Mouse (Mus musculus): ENCODE results near the gene Ncor1. TPM values are rescaled to one million over a fixed set of nuclear protein-coding genes. Genes with fewer than 3 reads are reported as not detected.
"Not testable (repeated sequence)": the region's sequence is repeated elsewhere in the genome, so short reads cannot be mapped to it uniquely, and the experiment has no call there.

Gene Ncor1
- total RNA-seq (2017) = 312 and 354 TPM in 2 replicates

DNA sequence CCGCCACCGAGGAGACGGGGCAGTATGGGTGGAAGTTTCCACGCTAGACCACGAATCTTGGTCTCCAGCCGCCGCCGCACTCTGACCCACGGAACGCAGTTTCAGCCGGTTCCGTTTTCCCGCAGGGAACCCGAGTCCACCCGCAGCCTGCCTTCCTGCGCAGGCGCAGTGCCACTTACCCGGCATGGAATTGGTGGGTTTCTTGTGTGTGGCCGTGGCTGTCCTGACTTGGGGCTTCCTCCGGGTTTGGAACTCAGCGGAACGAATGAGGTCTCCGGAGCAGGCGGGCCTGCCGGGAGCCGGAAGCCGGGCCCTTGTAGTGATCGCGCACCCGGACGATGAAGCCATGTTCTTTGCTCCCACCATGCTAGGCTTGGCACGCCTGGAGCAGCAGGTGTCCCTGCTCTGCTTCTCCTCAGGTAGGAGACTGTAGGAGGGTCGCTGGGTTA, at the start of gene Ncor1, which contains the start of gene Pigl:
Gene Ncor1 (minus strand): TSS at position 266 of the 449 bp plus-strand sequence.
Gene Pigl (plus strand): TSS at position 185 of the 449 bp plus-strand sequence.
- peak; percentile 66 to 68 for ATAC-seq (replicated peaks in 1 of 2; ENCODE audit: insufficient read depth in 1 of 2, low FRiP score in 2 of 2, low TSS enrichment in 1 of 2, low read depth in 1 of 2, poor library complexity in 2 of 2, severe bottlenecking in 2 of 2)

DNA sequence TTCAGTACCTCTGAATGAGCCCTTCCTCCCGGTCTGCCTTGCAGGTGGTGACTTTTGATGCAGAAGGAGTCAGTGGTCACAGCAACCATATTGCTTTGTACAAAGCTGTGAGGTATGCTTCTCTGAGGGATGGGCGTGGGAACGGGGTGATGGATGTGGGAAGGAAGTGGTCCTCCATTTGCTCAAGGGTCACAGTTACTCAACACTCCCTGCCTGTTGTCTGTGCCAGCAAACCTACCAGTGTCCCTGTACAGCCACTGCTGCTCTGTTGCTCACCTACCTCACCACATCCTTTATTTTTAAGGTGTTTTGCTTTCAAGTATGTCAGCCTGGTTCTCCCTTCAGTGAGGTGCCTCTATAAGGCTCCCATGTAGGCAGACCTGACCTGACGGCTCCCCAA, 49.3 kb upstream of the Ncor1 start:
- no peak for ATAC-seq (replicated peaks in 1 of 2; ENCODE audit: insufficient read depth in 1 of 2, low FRiP score in 2 of 2, low TSS enrichment in 1 of 2, low read depth in 1 of 2, poor library complexity in 2 of 2, severe bottlenecking in 2 of 2)

DNA sequence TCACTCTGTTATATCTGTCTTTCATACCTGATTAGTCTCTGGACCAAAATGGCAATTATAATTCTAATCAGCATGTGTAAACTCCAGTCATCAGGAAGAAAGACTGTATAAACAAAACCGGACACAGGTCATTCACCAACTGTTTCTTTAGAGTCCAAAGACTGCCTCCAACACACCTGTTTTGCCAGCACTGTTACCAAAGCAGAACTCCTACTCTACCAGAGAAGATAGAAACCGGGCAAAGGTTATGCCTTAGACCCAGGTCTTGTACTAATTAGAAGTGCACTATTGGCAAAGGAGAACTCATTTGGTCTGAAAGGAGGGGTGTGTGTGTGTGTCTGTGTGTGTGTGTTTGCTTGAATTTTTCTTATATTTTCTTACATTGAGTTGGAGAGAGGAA, 42.2 kb upstream of the Ncor1 start:
- no peak for ATAC-seq (replicated peaks in 1 of 2; ENCODE audit: insufficient read depth in 1 of 2, low FRiP score in 2 of 2, low TSS enrichment in 1 of 2, low read depth in 1 of 2, poor library complexity in 2 of 2, severe bottlenecking in 2 of 2)

DNA sequence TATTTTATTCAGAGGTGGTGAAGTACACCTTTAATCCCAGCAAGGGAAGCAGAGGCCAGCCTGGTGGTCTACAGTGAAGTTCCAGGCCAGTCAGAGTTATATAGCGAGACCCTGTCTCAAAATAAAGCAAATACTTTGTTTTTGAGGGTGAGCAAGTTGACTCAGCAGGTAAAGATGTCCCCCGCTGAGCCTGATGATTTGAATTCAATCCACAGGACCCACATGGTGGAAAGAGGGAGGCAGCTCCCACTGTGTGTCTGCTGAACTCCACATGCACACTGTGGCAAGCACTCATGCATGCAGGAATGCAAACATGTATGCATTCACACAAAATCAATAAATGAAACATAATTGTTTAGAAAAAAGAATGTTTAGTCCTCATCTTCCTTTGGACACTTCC, 40.5 kb upstream of the Ncor1 start:
- ATAC-seq (replicated peaks in 1 of 2; ENCODE audit: insufficient read depth in 1 of 2, low FRiP score in 2 of 2, low TSS enrichment in 1 of 2, low read depth in 1 of 2, poor library complexity in 2 of 2, severe bottlenecking in 2 of 2) = no peak

DNA sequence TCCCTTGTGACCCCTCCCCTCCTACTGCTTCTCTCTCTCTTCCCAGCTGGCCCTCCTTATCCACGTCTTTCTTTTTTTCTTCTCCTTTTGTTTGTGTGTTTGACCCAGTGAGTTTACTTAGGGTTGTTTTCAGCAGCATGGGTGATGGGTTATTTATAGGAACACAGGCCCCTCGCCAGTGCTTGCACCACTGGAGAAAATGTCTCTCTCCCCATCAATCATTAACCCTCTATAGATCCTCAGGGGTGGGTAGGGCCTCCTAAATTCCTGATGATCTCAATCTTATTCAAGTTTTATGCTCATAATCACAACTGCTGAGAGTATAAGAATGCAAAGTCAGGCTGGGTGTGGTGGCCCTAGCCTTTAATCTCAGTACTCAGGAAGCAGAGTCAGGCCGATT, 38.8 kb upstream of the Ncor1 start:
- no peak for ATAC-seq (replicated peaks in 1 of 2; ENCODE audit: insufficient read depth in 1 of 2, low FRiP score in 2 of 2, low TSS enrichment in 1 of 2, low read depth in 1 of 2, poor library complexity in 2 of 2, severe bottlenecking in 2 of 2)

DNA sequence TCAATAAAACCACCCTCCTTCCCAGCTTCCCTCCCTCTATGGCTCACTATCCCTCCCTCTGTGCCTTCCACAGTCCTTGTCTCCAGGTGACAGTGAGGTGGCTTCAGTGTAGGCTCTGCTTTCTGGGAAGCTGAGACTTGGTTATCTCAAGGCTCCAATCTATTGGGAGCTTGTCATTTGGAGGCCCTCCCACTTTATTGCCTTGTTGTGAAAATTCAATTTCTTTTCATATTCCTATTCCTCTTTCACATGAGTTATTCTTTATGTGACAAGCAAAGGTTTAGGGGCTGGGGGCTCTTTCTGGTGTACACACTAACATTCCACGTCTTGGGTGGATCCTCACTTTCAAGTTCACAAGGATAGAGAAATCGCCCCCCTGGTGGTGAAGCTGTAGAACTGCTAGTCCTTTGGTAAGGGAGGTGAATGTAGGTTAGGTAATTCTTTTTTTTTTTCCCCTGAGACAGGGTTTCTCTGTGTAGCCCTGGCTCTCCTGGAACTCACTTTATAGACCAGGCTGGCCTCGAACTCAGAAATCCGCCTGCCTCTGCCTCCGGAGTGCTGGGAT, 37.9 kb upstream of the Ncor1 start:
- peak; percentile 62 to 65; a peak in 3 of 4 replicates for ATAC-seq (replicated peaks in 1 of 2; ENCODE audit: insufficient read depth in 1 of 2, low FRiP score in 2 of 2, low TSS enrichment in 1 of 2, low read depth in 1 of 2, poor library complexity in 2 of 2, severe bottlenecking in 2 of 2)

DNA sequence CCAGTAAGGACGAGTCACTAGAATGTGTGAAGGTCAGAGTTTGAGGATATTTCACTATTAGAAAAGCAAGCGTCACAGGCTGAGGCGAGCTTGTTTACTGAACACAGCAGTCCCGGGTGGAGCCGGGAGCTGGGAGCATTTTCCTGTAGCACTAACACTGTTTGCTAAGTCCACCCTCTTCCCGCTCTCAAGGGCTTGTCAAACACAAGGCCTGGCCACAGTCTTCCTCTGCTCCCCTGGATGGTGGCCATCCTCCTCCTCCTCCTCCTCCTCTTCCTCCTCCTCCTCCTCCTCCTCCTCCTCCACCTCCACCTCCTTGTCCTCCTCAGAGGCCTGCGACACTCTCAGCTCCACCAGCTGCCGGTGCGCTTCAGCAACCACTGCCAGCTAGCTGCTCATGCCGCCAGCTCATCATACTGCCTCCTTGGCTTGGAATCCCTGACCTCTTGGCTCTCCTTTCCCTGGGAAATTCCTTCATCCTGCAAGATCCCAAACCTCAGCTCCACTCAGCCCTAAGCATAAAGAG, 37.0 kb upstream of the Ncor1 start:
- ATAC-seq (replicated peaks in 1 of 2; ENCODE audit: insufficient read depth in 1 of 2, low FRiP score in 2 of 2, low TSS enrichment in 1 of 2, low read depth in 1 of 2, poor library complexity in 2 of 2, severe bottlenecking in 2 of 2) = no peak

DNA sequence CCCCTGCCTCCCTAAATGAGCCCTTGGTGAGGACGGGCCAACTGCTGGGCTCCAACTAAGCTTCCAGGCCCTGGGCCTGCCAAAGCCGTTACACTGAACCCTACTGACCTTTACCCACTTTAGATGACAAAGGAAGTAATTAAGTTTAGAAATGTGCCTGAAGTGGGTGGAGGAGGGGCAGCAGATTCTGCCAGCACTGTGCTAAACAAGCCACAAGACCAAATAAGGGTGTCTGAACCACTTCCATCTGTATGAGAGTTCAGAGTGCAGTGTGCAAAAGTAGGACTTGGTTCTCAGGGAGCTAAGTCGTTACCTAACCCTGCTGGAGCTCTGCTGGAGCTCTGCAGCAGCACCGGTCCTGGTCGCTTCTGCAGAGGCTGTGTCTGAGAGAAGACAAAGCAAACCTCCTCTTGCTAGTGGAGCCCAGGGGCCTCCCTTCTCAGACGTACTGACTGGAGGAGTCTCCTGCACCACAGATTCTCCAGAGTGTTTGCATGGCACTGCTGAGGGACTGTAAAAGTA, 36.5 kb upstream of the Ncor1 start:
- ATAC-seq (replicated peaks in 1 of 2; ENCODE audit: insufficient read depth in 1 of 2, low FRiP score in 2 of 2, low TSS enrichment in 1 of 2, low read depth in 1 of 2, poor library complexity in 2 of 2, severe bottlenecking in 2 of 2) = peak; percentile 76 to 84

DNA sequence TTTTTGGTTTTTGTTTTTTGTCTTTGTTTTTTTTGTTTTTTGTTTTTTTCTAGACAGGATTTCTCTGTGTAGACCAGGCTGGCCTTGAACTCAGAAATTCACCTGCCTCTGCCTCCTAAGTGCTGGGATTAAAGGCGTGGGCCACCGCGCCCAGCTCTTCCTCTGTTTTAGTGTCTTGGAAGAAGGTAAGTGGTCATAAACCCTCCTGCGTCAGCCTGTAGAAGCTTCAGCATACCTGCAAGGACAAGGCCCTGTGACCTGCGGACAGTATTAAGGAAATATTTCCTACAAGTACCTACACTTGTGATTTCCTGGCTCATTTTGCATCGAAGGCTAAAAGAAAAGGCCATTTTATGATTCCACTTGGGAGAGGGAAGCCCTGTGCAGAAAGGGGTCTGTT, 35.4 kb upstream of the Ncor1 start:
- no peak for ATAC-seq (replicated peaks in 1 of 2; ENCODE audit: insufficient read depth in 1 of 2, low FRiP score in 2 of 2, low TSS enrichment in 1 of 2, low read depth in 1 of 2, poor library complexity in 2 of 2, severe bottlenecking in 2 of 2)

DNA sequence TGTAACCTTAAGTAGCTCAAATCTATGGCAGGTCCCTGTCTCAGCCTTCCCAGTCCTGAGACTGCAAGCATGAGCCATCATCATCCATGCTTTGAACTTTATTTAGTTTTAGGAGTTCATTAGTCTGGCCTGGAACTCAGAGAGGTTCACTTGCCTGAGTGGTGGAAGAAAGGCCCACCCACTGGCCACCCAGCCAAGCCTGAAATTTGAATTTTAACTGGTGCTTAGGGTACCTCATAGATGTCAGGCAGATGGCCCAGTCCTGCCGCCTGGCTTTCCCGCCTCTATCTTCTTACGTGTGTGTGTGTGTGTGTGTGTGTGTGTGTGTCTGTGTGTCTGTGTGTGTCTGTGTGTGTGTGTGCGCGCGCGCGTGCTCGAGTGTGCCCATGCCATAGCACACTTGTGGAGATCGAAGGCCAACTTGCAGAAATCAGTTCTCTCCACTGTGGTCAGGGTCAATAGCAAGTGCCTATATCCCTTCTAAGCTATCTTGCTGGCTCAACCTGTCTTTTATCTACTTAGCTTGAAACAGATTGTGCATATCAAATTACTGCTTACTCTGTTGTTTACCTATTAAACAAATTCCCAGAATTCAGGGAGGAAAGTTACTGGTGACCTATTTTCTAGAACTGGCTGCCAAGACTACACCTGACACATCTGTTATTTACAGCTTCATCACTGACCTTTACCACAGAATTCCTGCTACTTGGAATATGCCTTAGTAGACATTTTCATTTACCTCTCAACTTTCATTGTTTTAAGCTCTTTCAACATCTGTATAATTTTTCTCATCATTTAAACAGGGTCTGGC, 29.4 kb upstream of the Ncor1 start:
- no peak for ATAC-seq (replicated peaks in 1 of 2; ENCODE audit: insufficient read depth in 1 of 2, low FRiP score in 2 of 2, low TSS enrichment in 1 of 2, low read depth in 1 of 2, poor library complexity in 2 of 2, severe bottlenecking in 2 of 2)

DNA sequence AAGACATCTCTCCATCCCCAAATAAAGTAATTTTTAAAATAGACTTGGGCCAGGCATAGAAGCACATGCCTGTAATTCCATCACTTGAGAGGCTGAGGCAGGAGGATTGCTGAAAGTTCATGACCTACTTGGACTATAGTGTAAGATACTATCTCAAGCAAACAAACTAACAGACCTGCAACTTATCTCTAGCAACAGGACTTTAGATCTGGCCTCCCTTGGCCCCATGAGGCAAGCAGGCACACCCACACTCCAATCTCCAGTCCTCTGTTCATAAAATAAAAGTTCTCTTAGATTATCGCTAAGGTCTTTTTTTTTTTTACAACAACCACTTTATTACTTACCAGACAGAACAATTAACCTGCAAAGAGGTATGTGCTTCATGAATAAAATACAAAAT, 28.6 kb upstream of the Ncor1 start:
- no peak for ATAC-seq (replicated peaks in 1 of 2; ENCODE audit: insufficient read depth in 1 of 2, low FRiP score in 2 of 2, low TSS enrichment in 1 of 2, low read depth in 1 of 2, poor library complexity in 2 of 2, severe bottlenecking in 2 of 2)

DNA sequence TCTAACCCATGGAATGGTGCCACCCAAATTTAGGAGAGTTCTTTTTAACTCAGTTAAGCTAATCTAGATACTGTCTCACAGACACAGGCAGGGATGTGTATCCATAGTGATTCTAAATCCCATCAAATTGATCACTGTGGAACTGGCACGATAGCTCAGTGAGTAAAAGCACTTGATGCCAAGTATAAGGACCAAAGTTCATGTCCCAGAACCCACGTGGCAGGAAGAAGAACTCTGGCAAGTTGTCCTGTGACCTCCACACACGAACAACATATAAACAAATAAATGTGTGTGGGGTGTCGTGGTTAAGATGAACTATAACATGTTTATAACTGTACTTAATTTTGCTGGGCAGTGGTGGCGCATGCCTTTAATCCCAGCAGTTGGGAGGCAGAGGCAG, 21.2 kb upstream of the Ncor1 start:
- no peak for ATAC-seq (replicated peaks in 1 of 2; ENCODE audit: insufficient read depth in 1 of 2, low FRiP score in 2 of 2, low TSS enrichment in 1 of 2, low read depth in 1 of 2, poor library complexity in 2 of 2, severe bottlenecking in 2 of 2)

DNA sequence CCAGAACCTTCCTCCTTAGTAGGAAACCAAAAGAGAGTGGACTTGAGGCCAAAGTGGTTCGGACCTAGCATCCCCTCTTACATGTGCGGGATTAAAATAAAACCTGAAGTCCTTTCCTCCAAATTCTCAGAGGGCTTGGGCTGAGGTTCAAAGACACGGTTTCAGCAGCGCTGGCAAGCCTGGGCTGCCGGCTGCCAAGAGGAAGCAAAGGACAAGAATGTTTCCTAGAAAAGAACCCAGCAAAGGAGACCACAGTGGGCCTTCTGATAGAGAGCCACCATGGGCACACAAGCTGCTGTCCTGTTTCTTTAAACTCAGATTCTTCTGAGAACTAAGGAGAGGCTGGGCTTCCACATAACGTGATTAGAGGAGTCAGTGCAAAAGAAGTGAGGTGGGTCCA, 20.6 kb upstream of the Ncor1 start:
- ATAC-seq (replicated peaks in 1 of 2; ENCODE audit: insufficient read depth in 1 of 2, low FRiP score in 2 of 2, low TSS enrichment in 1 of 2, low read depth in 1 of 2, poor library complexity in 2 of 2, severe bottlenecking in 2 of 2) = peak in 1 of 2 experiments; percentile 68; a peak in 1 of 4 replicates

DNA sequence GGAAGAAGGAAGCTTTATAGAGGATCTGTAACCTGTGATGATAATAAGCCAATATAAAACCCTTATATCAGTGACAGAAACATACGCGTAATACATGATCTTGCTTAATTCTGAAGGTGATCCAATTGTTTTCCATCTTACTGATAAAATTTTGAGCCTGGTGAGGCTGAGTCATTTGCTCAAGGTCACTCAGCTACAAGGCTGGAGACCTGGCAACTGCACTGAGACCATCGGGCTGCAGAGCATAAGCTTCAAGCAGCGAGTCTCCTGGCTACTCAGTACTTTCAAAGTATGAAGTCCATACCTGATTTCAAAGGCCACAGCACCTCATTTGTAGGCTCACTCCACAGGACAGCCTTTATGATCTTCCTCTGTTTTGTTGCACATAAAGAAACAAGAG, 17.8 kb upstream of the Ncor1 start:
- ATAC-seq (replicated peaks in 1 of 2; ENCODE audit: insufficient read depth in 1 of 2, low FRiP score in 2 of 2, low TSS enrichment in 1 of 2, low read depth in 1 of 2, poor library complexity in 2 of 2, severe bottlenecking in 2 of 2) = no peak

DNA sequence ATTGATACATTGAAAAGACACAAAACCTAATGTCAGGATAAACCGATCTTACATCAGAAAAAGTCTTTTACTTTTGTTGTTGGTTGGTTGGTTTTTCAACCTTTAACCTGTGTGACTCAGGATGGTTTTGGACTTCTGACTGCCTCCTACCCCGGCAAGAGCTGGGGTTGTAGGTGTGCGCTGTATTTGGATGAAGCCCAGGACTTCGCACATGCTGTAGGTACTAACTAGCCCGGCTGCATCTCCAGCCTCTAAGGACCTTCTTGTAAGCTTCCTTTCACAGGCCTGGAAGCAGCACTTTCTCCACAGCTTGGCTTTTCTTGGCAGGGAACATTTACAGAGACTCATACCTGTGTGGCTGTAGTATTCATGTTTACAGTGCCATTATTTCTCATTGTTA, 15.2 kb upstream of the Ncor1 start:
- no peak for ATAC-seq (replicated peaks in 1 of 2; ENCODE audit: insufficient read depth in 1 of 2, low FRiP score in 2 of 2, low TSS enrichment in 1 of 2, low read depth in 1 of 2, poor library complexity in 2 of 2, severe bottlenecking in 2 of 2)

DNA sequence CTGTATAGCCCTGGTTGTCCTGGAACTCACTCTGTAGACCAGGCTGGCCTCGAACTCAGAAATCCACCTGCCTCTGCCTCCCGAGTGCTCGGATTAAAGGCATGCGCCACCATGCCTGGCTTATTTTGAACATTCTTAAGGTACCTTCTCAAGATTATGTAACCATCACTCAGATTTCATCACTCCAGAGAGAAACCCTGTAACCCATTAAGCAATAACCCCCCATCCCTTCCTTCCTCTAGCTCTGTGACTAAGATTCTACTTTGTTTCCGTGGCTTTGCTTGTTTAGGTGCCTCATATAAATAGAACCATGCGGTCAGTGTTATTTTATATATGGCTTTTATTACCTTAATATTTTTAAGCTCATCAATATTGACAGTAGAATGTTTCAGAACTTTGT, 12.1 kb upstream of the Ncor1 start:
- ATAC-seq (replicated peaks in 1 of 2; ENCODE audit: insufficient read depth in 1 of 2, low FRiP score in 2 of 2, low TSS enrichment in 1 of 2, low read depth in 1 of 2, poor library complexity in 2 of 2, severe bottlenecking in 2 of 2) = no peak; a peak in 1 of 4 replicates

DNA sequence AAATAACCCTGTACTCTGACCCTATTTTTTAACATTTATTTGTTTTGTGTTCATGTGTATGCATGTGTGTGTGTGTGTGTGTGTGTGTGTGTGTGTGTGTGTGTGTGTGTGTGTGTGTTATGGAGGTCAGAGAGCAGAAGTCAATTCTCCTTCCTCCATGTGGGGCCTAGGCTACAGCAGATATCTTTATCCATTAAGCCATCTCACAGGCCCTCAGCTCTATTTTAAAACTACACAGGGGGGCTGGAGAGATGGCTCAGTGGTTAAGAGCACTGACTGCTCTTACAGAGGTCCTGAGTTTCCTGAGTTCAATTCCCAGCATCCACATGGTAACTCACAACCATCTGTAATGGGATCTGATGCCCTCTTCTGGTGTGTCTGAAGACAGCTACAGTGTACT, 8.9 kb upstream of the Ncor1 start:
- not testable (repeated sequence) for ATAC-seq (replicated peaks in 1 of 2; ENCODE audit: insufficient read depth in 1 of 2, low FRiP score in 2 of 2, low TSS enrichment in 1 of 2, low read depth in 1 of 2, poor library complexity in 2 of 2, severe bottlenecking in 2 of 2)

DNA sequence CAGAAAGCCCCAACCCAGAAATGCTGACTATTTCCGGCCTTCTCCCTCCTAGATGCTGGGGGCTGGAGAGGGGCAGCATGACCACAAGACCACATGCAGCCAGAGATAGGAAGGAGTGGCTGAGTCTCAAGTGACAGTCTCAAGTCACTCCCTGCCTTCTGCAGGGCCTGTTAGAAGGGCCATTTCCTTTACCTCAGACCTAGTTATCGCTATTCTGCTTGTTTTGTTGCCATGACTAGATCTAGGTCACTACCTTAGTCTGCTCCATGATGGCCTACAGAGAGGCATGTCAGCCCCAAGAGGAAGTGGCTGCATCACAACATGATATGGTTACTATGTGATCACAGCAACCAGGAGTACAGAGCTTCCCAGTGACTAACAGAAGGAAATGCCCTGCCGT, 8.2 kb upstream of the Ncor1 start:
- peak; percentile 88 to 96 for ATAC-seq (replicated peaks in 1 of 2; ENCODE audit: insufficient read depth in 1 of 2, low FRiP score in 2 of 2, low TSS enrichment in 1 of 2, low read depth in 1 of 2, poor library complexity in 2 of 2, severe bottlenecking in 2 of 2)
